Mouse (Mus musculus) midbrain, postnatal 0 days (tissue): ENCODE measurements at regions not wholly inside any gene's neighbourhood (a gene's known extent, or its start where the extent isn't known, plus 50 kb on each side); places are given as distances from the start of the nearest gene placed in this dataset.

Experiments
- ATAC-seq: fragments of 200-750 bp; cut with Nextera tagmentation; 2 replicates; pipeline ENCODE4 v1.8.0; 2017; ENCODE audit warnings: moderate number of reproducible peaks, mild to moderate bottlenecking, moderate TSS enrichment, moderate library complexity; ENCODE audit not compliant: low FRiP score
- DNase-seq: peaks from one replicate; pipeline ENCODE4 v3.0.0-alpha.2; 2015; ENCODE audit warnings: low spot score
- H3K27ac ChIP-seq: fragments of 300-500 bp; sonication (generic); 2 replicates; pipeline ENCODE4 v1.5.1; 2014; ENCODE audit warnings: low read depth, mild to moderate bottlenecking, low read length, mixed read lengths
- H3K27me3 ChIP-seq: fragments of 300-500 bp; sonication (generic); 2 replicates; pipeline ENCODE4 v1.6.1; 2014; ENCODE audit warnings: low read length, control low read depth, mixed read lengths; ENCODE audit not compliant: insufficient read depth
- H3K36me3 ChIP-seq: fragments of 300-500 bp; sonication (generic); 2 replicates; pipeline ENCODE4 v1.6.1; 2014; ENCODE audit warnings: low read length, control low read depth, mixed read lengths; ENCODE audit not compliant: insufficient read depth
- H3K4me1 ChIP-seq: fragments of 300-500 bp; sonication (generic); 2 replicates; pipeline ENCODE4 v1.6.1; 2014; ENCODE audit warnings: mild to moderate bottlenecking, control low read depth, antibody characterized with exemption, low read length, mixed read lengths; ENCODE audit not compliant: insufficient read depth
- H3K4me2 ChIP-seq: fragments of 300-500 bp; sonication (generic); 2 replicates; pipeline ENCODE4 v1.6.1; 2014; ENCODE audit warnings: low read depth, mild to moderate bottlenecking, low read length, mixed read lengths; ENCODE audit not compliant: poor library complexity, severe bottlenecking
- H3K4me3 ChIP-seq: fragments of 300-500 bp; sonication (generic); 2 replicates; pipeline ENCODE4 v1.5.1; 2014; ENCODE audit warnings: low read depth, mild to moderate bottlenecking, low read length, moderate library complexity
- H3K9ac ChIP-seq: fragments of 300-500 bp; sonication (generic); replicated peaks from 2 replicates; pipeline ENCODE4 v1.6.1; 2014; ENCODE audit warnings: mild to moderate bottlenecking, low read length, moderate library complexity, mixed read lengths; ENCODE audit not compliant: poor library complexity, severe bottlenecking
- H3K9me3 ChIP-seq: fragments of 300-500 bp; sonication (generic); 2 replicates; pipeline ENCODE4 v1.6.1; 2016; ENCODE audit warnings: low read length, control low read depth
- CTCF ChIP-seq: IDR thresholded peaks from 2 replicates; pipeline ENCODE4 v1.5.1; 2016; ENCODE audit warnings: antibody characterized with exemption, mild to moderate bottlenecking
- WGBS: fragments of 180-500 bp; shearing (Covaris S2); extraction: QIAGEN DNeasy Blood & Tissue Kit; methylation state at CpG from one replicate; pipeline ENCODE4 v1.1.7; 2014; 5-methylcytosine and 5-hydroxymethylcytosine counted together

GRCm38 (mm10) chr10:46845578-46846314 lies 1268.1 kb downstream of the Hace1 start:
- Histone ChIP-seq H3K4me2 (no peak overlapping the region), H3K27me3 (no peaks in the 10 kb centered on the region), H3K9ac (peak overlapping the region; percentile 24; the same call in 1 of the 2 replicates), H3K4me1 (no peaks in the 10 kb centered on the region), H3K36me3 (no peaks in the 10 kb centered on the region), H3K27ac (peak overlapping the region; percentile 38; the same call in 1 of the 2 replicates), H3K4me3 (no peak overlapping the region), H3K9me3 (no peaks in the 10 kb centered on the region)
- ATAC-seq (peak; percentile 62; the same call in 1 of the 2 replicates), DNase-seq (no peak)
- WGBS, result 46% methylated on average over 3 of the region's 3 CpGs
- no peak for TF ChIP-seq CTCF
